Mouse (Mus musculus): ENCODE measurements around the gene Aldh1l1.

Aldh1l1 gene

DNA sequence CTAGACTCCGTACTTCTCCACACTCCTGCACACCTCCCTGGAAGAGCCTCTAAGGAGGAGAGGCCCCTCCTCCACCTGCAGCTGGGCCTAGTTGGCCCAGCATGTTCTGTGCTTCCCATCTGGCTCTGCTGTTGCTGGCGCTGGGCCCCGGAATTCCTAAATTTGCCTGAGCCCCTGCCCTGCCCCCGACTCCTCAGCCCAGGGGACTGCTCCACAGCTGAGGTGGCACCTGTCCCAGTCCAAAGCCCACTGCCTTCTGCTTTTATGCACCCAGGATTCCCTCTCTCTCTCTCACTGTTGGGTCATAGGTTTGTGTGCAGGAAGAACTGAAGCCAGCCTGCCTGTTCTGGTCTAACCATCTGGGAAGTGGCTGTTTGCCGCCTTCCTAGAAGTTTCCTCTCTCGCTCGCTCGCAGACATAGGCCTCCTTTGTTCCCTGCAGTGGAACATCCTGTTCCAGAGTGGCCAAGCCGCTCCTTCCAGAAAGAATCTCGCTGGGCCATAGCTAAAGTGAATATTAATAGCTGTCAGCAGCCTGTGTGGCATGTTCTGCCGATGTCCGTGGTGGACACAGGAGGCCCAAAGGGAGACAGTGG is 15.2 kb upstream of the Aldh1l1 start:
- DNase-seq (ENCODE audit: extremely low read depth, low read depth, low spot score), result no peak

- no peak for DNase-seq (ENCODE audit: extremely low read depth, low read depth, low spot score)
These were observed 14.1 kb upstream of the Aldh1l1 start for GRCm38 (mm10) chr6:90472079-90472478.

GRCm38 (mm10) chr6:90472697-90473096 is 13.5 kb upstream of the Aldh1l1 start:
- DNase-seq (ENCODE audit: extremely low read depth, low read depth, low spot score), result no peak

GRCm38 (mm10) chr6:90473630-90474360 is 12.4 kb upstream of the Aldh1l1 start:
- no peak for DNase-seq (ENCODE audit: extremely low read depth, low read depth, low spot score)

- DNase-seq (ENCODE audit: extremely low read depth, low read depth, low spot score), result no peak
These were observed 11.9 kb upstream of the Aldh1l1 start for GRCm38 (mm10) chr6:90474361-90474750.

- no peak for DNase-seq (ENCODE audit: extremely low read depth, low read depth, low spot score)
These were observed 10.9 kb upstream of the Aldh1l1 start for GRCm38 (mm10) chr6:90475176-90475853.

- no peak for DNase-seq (ENCODE audit: extremely low read depth, low read depth, low spot score)
These were observed 10.4 kb upstream of the Aldh1l1 start for GRCm38 (mm10) chr6:90475854-90476212.

- peak; percentile 43 for DNase-seq (ENCODE audit: extremely low read depth, low read depth, low spot score)
These were observed 9.2 kb upstream of the Aldh1l1 start for GRCm38 (mm10) chr6:90476941-90477518.

DNA sequence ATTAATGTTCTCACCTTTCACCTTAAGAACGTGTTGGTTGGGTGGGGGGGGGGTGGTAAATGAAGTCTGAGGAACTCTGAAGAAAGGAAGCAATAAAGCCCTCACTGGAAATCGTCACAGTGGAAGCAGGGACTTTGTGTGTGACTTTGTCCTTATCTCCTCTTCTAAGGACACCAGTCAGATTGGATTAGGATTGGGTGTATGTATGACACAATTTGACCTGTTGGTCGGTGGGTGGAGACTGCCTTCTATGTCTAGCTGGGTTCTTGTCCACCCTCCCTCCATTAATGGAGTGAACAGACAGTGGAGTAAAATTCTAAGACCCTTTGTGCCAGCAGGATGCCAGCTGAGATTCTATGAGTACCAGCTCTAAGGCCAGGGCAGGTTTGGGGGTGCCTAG is 2.0 kb upstream of the Aldh1l1 start:
- DNase-seq (ENCODE audit: extremely low read depth, low read depth, low spot score), result no peak

- DNase-seq (ENCODE audit: extremely low read depth, low read depth, low spot score), result no peak
These were observed 1.4 kb upstream of the Aldh1l1 start for GRCm38 (mm10) chr6:90484876-90485275.

- DNase-seq (ENCODE audit: extremely low read depth, low read depth, low spot score), result no peak
These were observed 1.3 kb downstream of the Aldh1l1 start for GRCm38 (mm10) chr6:90487531-90487930.

DNA sequence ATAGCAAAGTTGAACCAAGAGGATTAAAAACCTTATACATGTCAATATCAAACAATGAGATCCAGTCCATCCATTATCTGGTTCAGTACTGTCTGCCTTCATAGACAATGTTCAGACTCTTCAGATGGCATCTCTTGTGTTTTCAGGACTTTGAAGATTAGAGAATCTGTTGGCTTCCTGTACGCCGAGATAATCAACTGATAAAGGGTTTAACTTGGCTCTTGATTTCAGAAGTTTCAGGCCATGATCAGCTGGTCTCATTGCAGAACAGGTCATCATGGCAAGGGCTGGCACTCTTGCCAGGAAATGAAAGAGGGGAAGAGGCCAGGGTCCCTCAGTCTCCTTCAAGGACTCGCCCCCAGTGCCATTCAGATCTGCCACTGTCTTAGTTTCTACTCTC is 3.3 kb downstream of the Aldh1l1 start:
- no peak for DNase-seq (ENCODE audit: extremely low read depth, low read depth, low spot score)

DNA sequence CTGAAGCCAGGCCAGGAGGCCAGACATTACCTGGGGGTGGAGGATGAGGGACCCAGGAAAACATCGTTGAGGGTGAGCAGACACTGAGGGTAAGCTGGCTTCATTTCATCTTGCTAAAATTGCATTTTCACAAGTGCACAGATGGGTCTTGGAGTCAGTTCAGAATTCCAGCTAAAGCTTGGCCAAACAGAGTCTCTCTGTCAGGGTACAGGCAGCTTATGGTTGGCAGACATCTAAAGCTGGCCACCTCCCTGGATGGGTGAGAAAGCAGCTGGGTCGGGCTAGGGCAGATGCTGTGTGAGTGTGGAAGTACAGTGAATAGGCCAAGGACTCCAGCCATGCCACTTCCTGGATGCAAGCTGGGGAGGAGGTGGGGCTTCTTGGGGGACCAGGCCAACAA is 4.7 kb downstream of the Aldh1l1 start:
- no peak for DNase-seq (ENCODE audit: extremely low read depth, low read depth, low spot score)

DNA sequence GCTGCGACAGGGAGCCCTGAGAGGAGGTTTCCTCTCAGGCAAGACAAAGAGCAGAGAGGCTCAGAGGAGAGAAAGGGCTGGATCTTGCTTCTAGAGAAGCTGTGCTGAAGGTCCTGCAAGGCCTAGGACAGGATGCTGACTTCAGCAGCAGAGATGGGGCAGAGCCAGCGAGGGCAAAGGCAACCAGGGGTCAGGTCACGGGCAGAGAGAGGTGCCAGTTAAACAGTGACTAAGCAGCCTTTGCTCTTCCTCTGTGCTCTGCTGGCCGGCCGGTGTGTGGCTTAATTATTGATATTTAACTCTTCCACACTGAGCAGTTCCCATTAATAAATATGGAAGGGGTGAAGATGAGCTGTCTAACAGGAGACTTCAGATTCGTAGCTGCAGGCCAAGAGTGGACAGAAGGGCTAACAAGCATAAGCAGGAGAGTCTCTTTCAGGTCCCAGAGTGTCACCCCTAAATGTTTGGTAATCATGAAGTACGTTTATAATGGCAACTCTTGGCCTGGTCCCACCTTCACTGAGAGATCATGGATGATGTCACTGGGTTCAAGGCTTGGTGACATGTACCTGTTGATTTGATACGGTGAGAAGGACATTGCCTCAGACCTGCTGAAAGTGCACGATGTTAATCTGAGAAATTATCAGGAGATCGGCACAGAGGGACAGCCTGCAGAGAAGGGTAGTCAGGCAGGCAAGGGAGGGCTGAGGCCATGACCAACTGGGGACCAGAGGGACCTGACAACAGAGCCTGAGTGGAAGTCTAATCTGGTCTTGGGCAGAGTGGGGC is 5.9 kb downstream of the Aldh1l1 start:
- DNase-seq (ENCODE audit: extremely low read depth, low read depth, low spot score), result no peak

DNA sequence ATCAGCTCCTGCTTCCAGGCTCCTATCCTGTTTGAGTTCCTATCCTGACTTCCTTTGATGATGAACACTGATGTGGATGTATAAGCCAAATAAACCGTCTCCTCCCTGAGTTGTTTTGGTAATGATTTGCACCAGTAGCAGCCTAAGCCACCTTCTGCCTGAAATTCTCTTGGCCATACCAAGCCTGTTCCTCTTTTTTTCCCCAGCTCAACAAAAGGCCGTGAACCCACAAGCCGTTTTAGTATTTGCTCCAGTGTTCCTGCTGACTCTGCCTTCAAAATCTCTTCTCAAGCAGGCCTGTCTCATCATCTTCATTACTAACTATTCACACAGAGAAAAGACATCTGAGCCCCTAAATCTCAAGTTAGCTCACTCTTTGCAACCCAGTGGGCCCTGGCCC is 7.9 kb downstream of the Aldh1l1 start:
- no peak for DNase-seq (ENCODE audit: extremely low read depth, low read depth, low spot score)

- DNase-seq (ENCODE audit: extremely low read depth, low read depth, low spot score), result no peak
These were observed 8.3 kb downstream of the Aldh1l1 start for GRCm38 (mm10) chr6:90494566-90494965.

GRCm38 (mm10) chr6:90495282-90495912 is 9.2 kb downstream of the Aldh1l1 start:
- no peak for DNase-seq (ENCODE audit: extremely low read depth, low read depth, low spot score)

DNA sequence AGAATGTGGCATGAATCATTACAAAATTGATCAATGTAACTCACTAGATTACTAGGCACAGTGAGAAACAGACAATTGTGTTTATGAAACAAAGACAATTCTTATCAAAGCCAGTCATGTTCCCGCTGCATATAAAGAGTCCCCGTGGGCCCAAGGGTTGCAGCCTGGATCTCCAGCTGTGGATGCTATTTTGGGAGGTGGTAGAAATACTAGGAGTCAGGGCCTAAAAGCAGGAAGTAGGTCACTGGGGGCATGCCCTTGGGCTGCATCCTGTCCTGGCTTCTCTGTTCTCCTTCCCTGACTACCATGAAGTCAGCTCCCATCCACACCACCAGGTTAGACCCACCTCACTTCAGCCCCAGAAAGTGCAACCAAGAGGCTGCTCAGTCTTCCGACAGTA is 10.0 kb downstream of the Aldh1l1 start:
- no peak for DNase-seq (ENCODE audit: extremely low read depth, low read depth, low spot score)

DNA sequence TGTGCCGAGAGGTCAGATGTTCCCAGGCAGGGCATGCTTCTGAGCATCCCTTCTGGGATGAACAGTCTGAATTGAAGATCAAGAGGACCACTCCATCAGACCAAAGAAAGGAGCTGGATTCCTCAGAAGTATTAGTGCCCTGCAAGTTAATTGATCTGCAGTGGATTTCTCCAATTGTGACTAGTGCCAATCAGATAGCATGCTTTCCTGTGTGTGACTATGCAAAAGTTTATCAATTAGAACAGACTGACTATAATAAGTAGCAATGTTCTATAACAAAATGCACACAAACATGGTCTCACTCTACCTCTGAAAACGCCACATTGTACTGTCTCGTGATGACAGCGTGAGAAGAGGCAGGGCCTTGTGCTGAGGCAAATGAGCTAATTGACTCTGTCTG is 13.3 kb downstream of the Aldh1l1 start:
- DNase-seq (ENCODE audit: extremely low read depth, low read depth, low spot score), result no peak

DNA sequence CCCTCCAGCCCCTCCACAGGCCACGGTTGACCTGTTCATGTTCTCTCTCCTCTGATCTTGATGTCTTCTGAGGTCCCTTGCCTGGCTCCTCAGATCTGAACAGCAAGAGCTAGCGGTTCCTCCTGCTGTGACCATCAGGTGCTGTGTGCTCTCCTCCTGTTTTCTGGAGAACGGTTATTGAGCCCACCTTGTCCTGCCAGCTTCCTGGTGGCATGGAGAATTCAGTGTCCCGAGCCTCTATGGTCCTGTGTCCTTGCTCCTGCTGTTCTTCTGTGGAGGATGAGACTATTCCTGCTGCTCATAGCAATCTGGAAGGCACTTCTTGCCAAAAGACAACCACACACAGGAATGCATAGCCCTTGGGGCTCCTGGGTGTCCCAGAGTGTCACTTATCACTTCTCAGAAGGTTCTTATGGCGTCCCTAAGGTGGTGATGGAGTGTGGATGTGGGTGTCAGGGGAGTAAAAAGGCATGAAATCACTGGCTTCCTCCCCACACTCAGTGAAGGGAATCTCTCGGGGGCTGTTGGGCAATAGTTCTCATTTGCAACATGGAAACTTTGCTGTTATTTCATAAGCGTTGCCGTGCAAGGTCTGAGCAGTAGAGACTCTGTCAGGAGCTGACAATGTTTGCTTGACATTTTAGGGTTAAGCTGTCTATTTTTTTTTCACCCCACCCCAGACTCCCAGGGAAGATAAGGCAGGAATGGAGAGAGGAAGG is 15.2 kb downstream of the Aldh1l1 start:
- no peak for DNase-seq (ENCODE audit: extremely low read depth, low read depth, low spot score)

All from fat pad, adult 2 months (tissue).